Mouse (Mus musculus) mature B cell (primary cell): ENCODE data around the gene Olfr777.
"Not testable (repeated sequence)": the region's sequence is repeated elsewhere in the genome, so short reads cannot be mapped to it uniquely, and the experiment has no call there.

Experiments
- in situ Hi-C: fragments of 300-500 bp; cut with MboI; formaldehyde crosslinking; loops from 2 replicates; pipeline ENCODE4 v1.14.3; 2019

Gene Olfr777

GRCm38 (mm10) chr10:129271081-129271535 lies at the start of gene Olfr777:
TSS of gene Olfr777 (minus strand) at chr10:129271485.
- in situ Hi-C loops, result no loop called here

DNA sequence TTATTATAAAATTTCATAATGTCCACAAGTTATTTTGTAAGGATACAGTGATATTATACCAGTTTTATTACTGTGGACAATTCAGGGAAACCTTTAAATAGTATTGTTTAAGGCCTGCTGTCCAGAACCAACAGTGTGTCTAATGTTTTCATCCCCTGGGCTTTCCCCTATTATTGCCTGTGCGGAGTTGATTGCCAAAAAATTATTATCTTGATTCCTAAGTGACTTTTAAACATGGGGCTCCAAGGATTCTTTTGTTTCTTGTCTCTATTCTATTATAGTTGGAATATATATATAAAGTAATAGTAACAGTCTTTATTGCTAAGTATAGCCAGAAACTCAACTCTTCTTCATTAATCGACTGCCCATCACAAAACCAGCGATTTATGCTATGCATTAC lies 46.5 kb upstream of the Olfr777 start, which contains the start of gene Olfr780:
Gene Olfr780, plus strand, starts transcription at position 301 of the 400 bp plus-strand sequence.
- in situ Hi-C loops, result no loop called here

GRCm38 (mm10) chr10:129313521-129313920 lies 42.2 kb upstream of the Olfr777 start:
- in situ Hi-C loops, result not testable (repeated sequence)

- in situ Hi-C loops, result not testable (repeated sequence)
Observed at GRCm38 (mm10) chr10:129312973-129313372, 41.7 kb upstream of the Olfr777 start.

- in situ Hi-C loops, result no loop called here
Observed at GRCm38 (mm10) chr10:129258827-129259226, 12.5 kb downstream of the Olfr777 start, which contains the start of gene Olfr776. TSS of gene Olfr776 (plus strand) at chr10:129259127.

DNA sequence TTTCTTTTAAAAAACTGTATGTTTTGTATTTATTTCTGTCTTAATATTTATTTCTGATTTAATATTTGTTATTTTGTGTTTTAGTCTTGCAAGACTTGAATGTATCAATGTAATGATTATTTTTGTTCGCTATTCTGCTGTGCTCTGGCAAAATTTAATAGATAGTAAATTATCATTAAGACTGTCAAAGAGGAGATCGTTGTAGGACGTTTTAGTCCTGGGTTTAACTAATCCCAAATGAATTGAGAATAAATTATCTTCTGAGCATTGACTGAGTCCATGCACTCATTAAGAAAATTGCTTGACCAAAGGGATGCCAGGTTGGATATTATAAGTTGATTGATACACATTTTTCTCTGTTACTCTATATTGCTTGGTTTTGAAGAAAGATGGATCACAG lies 23.2 kb downstream of the Olfr777 start, which contains the start of gene Olfr775:
Gene Olfr775, plus strand, starts transcription at position 301 of the 400 bp plus-strand sequence.
- in situ Hi-C loops, result no loop called here

DNA sequence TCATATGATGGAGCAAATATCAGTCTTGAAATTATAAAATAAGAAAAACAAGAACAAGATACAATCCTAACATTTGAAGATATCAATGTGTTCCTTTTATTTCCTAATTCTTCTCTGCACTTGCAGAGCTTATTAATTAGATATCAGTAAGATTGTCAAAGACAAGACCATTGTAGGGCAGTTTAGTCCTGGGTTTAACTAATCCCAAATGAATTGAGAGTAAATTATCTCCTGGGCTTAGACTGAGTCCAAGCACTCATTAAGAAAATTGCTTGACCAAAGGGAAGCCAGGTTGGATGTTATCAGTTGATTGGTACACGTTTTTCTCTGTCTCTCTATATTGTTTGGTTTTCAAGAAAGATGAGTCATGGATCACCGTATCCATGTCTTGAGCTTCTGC lies 35.4 kb downstream of the Olfr777 start, which contains the start of gene Olfr774:
Gene Olfr774, plus strand, starts transcription at position 301 of the 400 bp plus-strand sequence.
- in situ Hi-C loops, result no loop called here

- in situ Hi-C loops, result no loop called here
Observed at GRCm38 (mm10) chr10:129230737-129231136, 40.5 kb downstream of the Olfr777 start.
